Mouse (Mus musculus): ENCODE measurements around the gene Hps3. TPM values are rescaled to one million over a fixed set of nuclear protein-coding genes. Genes with fewer than 3 reads are reported as not detected.

Gene Hps3
- polyA plus RNA-seq, 1 experiment from 2014 or later: 12.5 TPM

GRCm38 (mm10) chr3:20033761-20034718 is 1.1 kb downstream of the Hps3 start:
- Histone ChIP-seq H3K9ac (ENCODE audit: low read depth, low read length) (peak overlapping the region; percentile 58), H3K27me3 (ENCODE audit: control insufficient read depth, insufficient read depth, low read length) (no peaks in the 10 kb centered on the region), H3K27ac (ENCODE audit: low read depth, low read length) (no peak overlapping the region; the same call in 1 of the 2 replicates), H3K4me1 (ENCODE audit: control insufficient read depth, insufficient read depth, low read length) (0 out of 2 replicates have a peak, but pooled peaks cover 4% of the 10 kb centered on the region), H3K9me3 (ENCODE audit: control insufficient read depth, low read length) (no peaks in the 10 kb centered on the region), H3K36me3 (ENCODE audit: control insufficient read depth, insufficient read depth, low read length) (no peaks in the 10 kb centered on the region), H3K4me2 (replicated peaks; ENCODE audit: low read depth, low read length) (peak overlapping the region; percentile 68), H3K4me3 (ENCODE audit: low read length) (peak overlapping the region; percentile 82)
- WGBS: 10% methylated on average over 10 of the region's 10 CpGs
- ATAC-seq (ENCODE audit: low FRiP score, low TSS enrichment): no peak

- H3K27ac ChIP-seq (ENCODE audit: low read depth, low read length): no peak overlapping the region
- H3K4me3 ChIP-seq (ENCODE audit: low read length): no peak overlapping the region
- H3K27me3 ChIP-seq (ENCODE audit: control insufficient read depth, insufficient read depth, low read length): no peaks in the 10 kb centered on the region
- 94% methylated on average over 6 of the region's 6 CpGs for WGBS
- no peak overlapping the region for H3K4me2 ChIP-seq (replicated peaks; ENCODE audit: low read depth, low read length)
- no peak for ATAC-seq (ENCODE audit: low FRiP score, low TSS enrichment)
- H3K36me3 ChIP-seq (ENCODE audit: control insufficient read depth, insufficient read depth, low read length): no peaks in the 10 kb centered on the region
- no peaks in the 10 kb centered on the region for H3K9me3 ChIP-seq (ENCODE audit: control insufficient read depth, low read length)
- no peak overlapping the region for H3K9ac ChIP-seq (ENCODE audit: low read depth, low read length)
- 0 out of 2 replicates have a peak, but pooled peaks cover 4% of the 10 kb centered on the region for H3K4me1 ChIP-seq (ENCODE audit: control insufficient read depth, insufficient read depth, low read length)
These were observed 4.3 kb downstream of the Hps3 start for GRCm38 (mm10) chr3:20030807-20031206.

GRCm38 (mm10) chr3:20028640-20029039 is 6.5 kb downstream of the Hps3 start:
- H3K9ac ChIP-seq (ENCODE audit: low read depth, low read length): no peak overlapping the region
- H3K27me3 ChIP-seq (ENCODE audit: control insufficient read depth, insufficient read depth, low read length): no peaks in the 10 kb centered on the region
- no peak overlapping the region for H3K4me2 ChIP-seq (replicated peaks; ENCODE audit: low read depth, low read length)
- H3K9me3 ChIP-seq (ENCODE audit: control insufficient read depth, low read length): no peaks in the 10 kb centered on the region
- H3K4me3 ChIP-seq (ENCODE audit: low read length): no peak overlapping the region
- H3K36me3 ChIP-seq (ENCODE audit: control insufficient read depth, insufficient read depth, low read length): peaks cover 9% of the 10 kb centered on the region; the same call in 1 of the 2 replicates
- no peak for ATAC-seq (ENCODE audit: low FRiP score, low TSS enrichment)
- H3K27ac ChIP-seq (ENCODE audit: low read depth, low read length): no peak overlapping the region
- H3K4me1 ChIP-seq (ENCODE audit: control insufficient read depth, insufficient read depth, low read length): no peaks in the 10 kb centered on the region
- 98% methylated on average over 3 of the region's 3 CpGs for WGBS

- no peak overlapping the region for H3K4me3 ChIP-seq (ENCODE audit: low read length)
- no peaks in the 10 kb centered on the region for H3K4me1 ChIP-seq (ENCODE audit: control insufficient read depth, insufficient read depth, low read length)
- peaks cover 9% of the 10 kb centered on the region; the same call in 1 of the 2 replicates for H3K36me3 ChIP-seq (ENCODE audit: control insufficient read depth, insufficient read depth, low read length)
- H3K27ac ChIP-seq (ENCODE audit: low read depth, low read length): no peak overlapping the region
- H3K27me3 ChIP-seq (ENCODE audit: control insufficient read depth, insufficient read depth, low read length): no peaks in the 10 kb centered on the region
- WGBS: 90% methylated on average over 5 of the region's 5 CpGs
- ATAC-seq (ENCODE audit: low FRiP score, low TSS enrichment): no peak
- H3K4me2 ChIP-seq (replicated peaks; ENCODE audit: low read depth, low read length): no peak overlapping the region
- no peaks in the 10 kb centered on the region for H3K9me3 ChIP-seq (ENCODE audit: control insufficient read depth, low read length)
- no peak overlapping the region for H3K9ac ChIP-seq (ENCODE audit: low read depth, low read length)
These were observed 7.3 kb downstream of the Hps3 start for GRCm38 (mm10) chr3:20027788-20028187.

DNA sequence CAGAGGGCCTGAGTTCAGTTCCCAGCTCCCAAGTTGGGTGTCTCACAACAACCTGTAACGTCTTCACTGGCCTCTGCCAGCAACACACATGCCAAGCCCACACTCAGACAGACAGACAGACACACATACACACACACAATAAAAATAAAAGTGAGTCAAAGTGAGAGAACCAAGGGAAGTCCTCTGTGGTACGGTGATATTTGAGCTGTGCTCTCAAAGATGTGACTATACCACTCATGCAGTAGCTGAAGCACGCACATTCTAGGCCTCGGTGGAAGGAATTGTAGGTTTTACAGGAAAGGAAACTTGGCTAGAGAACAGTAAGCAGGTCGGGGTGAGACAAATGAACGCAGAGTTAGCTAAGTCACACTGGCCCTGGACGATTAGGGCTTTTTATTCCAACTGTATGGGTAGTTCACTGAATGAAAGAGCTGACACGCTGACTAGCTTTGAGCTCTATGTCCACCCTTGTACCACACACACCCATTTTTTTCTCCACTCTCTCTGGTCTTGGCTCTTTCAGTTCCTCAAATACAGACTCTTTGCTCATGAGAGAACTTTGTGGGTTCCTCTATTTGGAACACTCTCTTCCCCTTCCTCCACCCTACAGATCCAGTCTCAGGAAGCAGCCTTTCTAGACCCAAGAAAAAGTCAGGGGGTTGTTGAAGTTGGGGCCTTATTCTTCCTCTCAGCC is 8.0 kb downstream of the Hps3 start:
- 93% methylated on average over 8 of the region's 8 CpGs for WGBS
- no peak overlapping the region for H3K4me2 ChIP-seq (replicated peaks; ENCODE audit: low read depth, low read length)

GRCm38 (mm10) chr3:20026481-20026880 is 8.6 kb downstream of the Hps3 start:
- no peaks in the 10 kb centered on the region for H3K27me3 ChIP-seq (ENCODE audit: control insufficient read depth, insufficient read depth, low read length)
- H3K4me1 ChIP-seq (ENCODE audit: control insufficient read depth, insufficient read depth, low read length): no peaks in the 10 kb centered on the region
- no peaks in the 10 kb centered on the region for H3K9me3 ChIP-seq (ENCODE audit: control insufficient read depth, low read length)
- no peak overlapping the region for H3K4me3 ChIP-seq (ENCODE audit: low read length)
- H3K27ac ChIP-seq (ENCODE audit: low read depth, low read length): no peak overlapping the region
- H3K9ac ChIP-seq (ENCODE audit: low read depth, low read length): no peak overlapping the region
- ATAC-seq (ENCODE audit: low FRiP score, low TSS enrichment): no peak
- no peak overlapping the region for H3K4me2 ChIP-seq (replicated peaks; ENCODE audit: low read depth, low read length)
- peaks cover 12% of the 10 kb centered on the region; the same call in 1 of the 2 replicates for H3K36me3 ChIP-seq (ENCODE audit: control insufficient read depth, insufficient read depth, low read length)

More for the DNA sequence above, 8.0 kb downstream of the Hps3 start:
- no peaks in the 10 kb centered on the region for H3K4me1 ChIP-seq (ENCODE audit: control insufficient read depth, insufficient read depth, low read length)
- no peak overlapping the region for H3K9ac ChIP-seq (ENCODE audit: low read depth, low read length)
- peaks cover 12% of the 10 kb centered on the region; the same call in 1 of the 2 replicates for H3K36me3 ChIP-seq (ENCODE audit: control insufficient read depth, insufficient read depth, low read length)
- ATAC-seq (ENCODE audit: low FRiP score, low TSS enrichment): no peak
- no peak overlapping the region for H3K27ac ChIP-seq (ENCODE audit: low read depth, low read length)
- H3K9me3 ChIP-seq (ENCODE audit: control insufficient read depth, low read length): no peaks in the 10 kb centered on the region
- H3K27me3 ChIP-seq (ENCODE audit: control insufficient read depth, insufficient read depth, low read length): no peaks in the 10 kb centered on the region
- H3K4me3 ChIP-seq (ENCODE audit: low read length): no peak overlapping the region

DNA sequence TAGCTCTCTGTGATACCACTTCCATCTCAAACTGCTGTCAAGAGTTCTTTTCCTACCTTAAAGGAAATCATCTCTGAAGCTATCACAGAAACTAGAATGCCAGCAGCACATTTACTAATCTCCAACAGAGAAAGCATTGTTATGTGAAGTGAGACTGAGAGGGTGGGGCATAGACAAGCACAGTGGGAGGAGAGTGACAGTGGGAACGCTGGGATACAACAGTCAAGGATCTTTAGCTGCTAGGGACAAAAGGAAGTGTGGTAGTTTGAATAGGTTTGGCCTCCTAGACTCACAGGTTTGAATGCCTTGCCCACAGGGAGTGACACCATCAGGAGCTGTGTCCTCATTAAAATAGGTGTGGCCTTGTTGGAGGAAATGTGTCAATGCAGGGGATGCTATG is 11.3 kb downstream of the Hps3 start:
- peaks cover 12% of the 10 kb centered on the region; the same call in 1 of the 2 replicates for H3K36me3 ChIP-seq (ENCODE audit: control insufficient read depth, insufficient read depth, low read length)
- WGBS: 74% methylated on average over 1 of the region's 1 CpGs
- ATAC-seq (ENCODE audit: low FRiP score, low TSS enrichment): no peak

DNA sequence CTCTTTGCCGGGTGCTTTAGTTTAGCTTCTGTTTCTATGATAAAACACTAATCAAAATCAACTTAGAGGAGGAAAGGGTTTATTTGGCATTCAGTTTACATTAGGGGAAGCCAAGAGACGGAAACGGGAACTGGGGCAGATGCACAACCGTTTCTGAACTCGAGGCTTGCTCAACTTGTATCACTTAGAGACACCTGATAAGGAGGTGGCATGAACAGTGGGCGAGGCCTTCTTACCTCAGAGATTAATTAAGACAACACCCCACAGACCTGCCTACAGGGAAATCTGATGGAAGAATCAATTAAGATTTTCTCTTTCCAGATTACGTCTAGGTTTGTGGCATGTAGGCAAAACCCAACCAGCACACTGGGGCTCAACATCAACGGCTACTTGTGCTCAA is 17.0 kb downstream of the Hps3 start:
- WGBS: 91% methylated on average over 8 of the region's 8 CpGs
- no peaks in the 10 kb centered on the region for H3K27me3 ChIP-seq (ENCODE audit: control insufficient read depth, insufficient read depth, low read length)
- no peak overlapping the region for H3K4me2 ChIP-seq (replicated peaks; ENCODE audit: low read depth, low read length)
- peaks cover 27% of the 10 kb centered on the region; the same call in 1 of the 2 replicates for H3K36me3 ChIP-seq (ENCODE audit: control insufficient read depth, insufficient read depth, low read length)
- no peak overlapping the region for H3K4me3 ChIP-seq (ENCODE audit: low read length)
- no peaks in the 10 kb centered on the region for H3K4me1 ChIP-seq (ENCODE audit: control insufficient read depth, insufficient read depth, low read length)
- H3K9me3 ChIP-seq (ENCODE audit: control insufficient read depth, low read length): no peaks in the 10 kb centered on the region
- no peak overlapping the region for H3K9ac ChIP-seq (ENCODE audit: low read depth, low read length)
- ATAC-seq (ENCODE audit: low FRiP score, low TSS enrichment): no peak
- no peak overlapping the region for H3K27ac ChIP-seq (ENCODE audit: low read depth, low read length)

More for the DNA sequence above, 11.3 kb downstream of the Hps3 start:
- H3K9me3 ChIP-seq (ENCODE audit: control insufficient read depth, low read length): no peaks in the 10 kb centered on the region
- no peak overlapping the region for H3K9ac ChIP-seq (ENCODE audit: low read depth, low read length)
- H3K4me2 ChIP-seq (replicated peaks; ENCODE audit: low read depth, low read length): no peak overlapping the region
- no peak overlapping the region for H3K4me3 ChIP-seq (ENCODE audit: low read length)
- no peaks in the 10 kb centered on the region for H3K27me3 ChIP-seq (ENCODE audit: control insufficient read depth, insufficient read depth, low read length)
- H3K27ac ChIP-seq (ENCODE audit: low read depth, low read length): no peak overlapping the region
- H3K4me1 ChIP-seq (ENCODE audit: control insufficient read depth, insufficient read depth, low read length): no peaks in the 10 kb centered on the region

DNA sequence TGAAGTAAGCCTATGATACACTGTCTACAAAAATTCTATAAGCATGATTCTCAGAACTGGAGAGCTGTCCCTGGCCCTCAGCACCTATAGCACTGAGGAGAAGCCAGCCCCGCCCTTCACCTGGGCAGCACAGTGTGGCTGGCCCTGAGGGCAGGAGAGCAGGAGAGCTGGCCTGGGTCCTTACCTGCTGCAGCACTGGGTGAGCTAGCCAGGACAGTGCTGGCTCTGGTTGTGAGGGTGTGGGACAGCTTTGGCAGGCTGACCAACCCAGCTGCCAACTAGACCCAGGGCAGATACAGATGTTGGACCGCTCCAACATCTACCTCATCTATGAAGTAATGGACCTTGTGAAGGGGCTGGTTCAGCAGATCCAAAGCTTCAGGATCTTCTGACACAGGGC is 20.7 kb downstream of the Hps3 start:
- ATAC-seq (ENCODE audit: low FRiP score, low TSS enrichment): no peak
- Histone ChIP-seq H3K4me1 (ENCODE audit: control insufficient read depth, insufficient read depth, low read length) (no peaks in the 10 kb centered on the region), H3K9me3 (ENCODE audit: control insufficient read depth, low read length) (no peaks in the 10 kb centered on the region), H3K4me3 (ENCODE audit: low read length) (no peak overlapping the region), H3K4me2 (replicated peaks; ENCODE audit: low read depth, low read length) (no peak overlapping the region), H3K27me3 (ENCODE audit: control insufficient read depth, insufficient read depth, low read length) (no peaks in the 10 kb centered on the region), H3K36me3 (ENCODE audit: control insufficient read depth, insufficient read depth, low read length) (peaks cover 26% of the 10 kb centered on the region; the same call in 1 of the 2 replicates), H3K9ac (ENCODE audit: low read depth, low read length) (no peak overlapping the region), H3K27ac (ENCODE audit: low read depth, low read length) (no peak overlapping the region)
- 93% methylated on average over 2 of the region's 2 CpGs for WGBS

All from kidney, embryonic 14.5 days (tissue).